9 mouse cellular contexts compared by ENCODE assay signal in genomic region chr3:102012076-102012610, GRCm38 (mm10). TPM values are rescaled to one million over a fixed set of nuclear protein-coding genes. Genes with fewer than 3 reads are reported as not detected.
DNase-seq lines count a peak whose midpoint lies in the region; ATAC-seq and TF ChIP-seq lines count a peak whose summit lies in the region.
"Had no signal": no experiment of that assay in that cellular context is flagged by ENCODE, and none has a peak within 500 bp of the region (broad histone marks: within the 10 kb centered on the region; RNA-seq: fewer than 3 reads in every experiment).

No protein-coding gene starts in this region.

- TF ChIP-seq POLR2A in brain, embryonic 14.5 days (IDR thresholded peaks at IDR 0.05; ENCODE audit: borderline replicate concordance, extremely low read depth, insufficient read depth, insufficient read length, poor library complexity, severe bottlenecking), result no peak

- H3K9ac ChIP-seq in heart, embryonic 13.5 days, result peak overlapping the region; percentile 64
- H3K9ac ChIP-seq in forebrain, embryonic 14.5 days (ENCODE audit: low read length), result peak overlapping the region; percentile 83

- no peak for DNase-seq in heart, adult 11 months
- peak; percentile 55 for DNase-seq in brain, embryonic 14.5 days (ENCODE audit: low read depth)
- DNase-seq in forebrain, embryonic 14.5 days (ENCODE audit: low spot score), result peak; percentile 37
- peak; percentile 72 for DNase-seq in midbrain, embryonic 10.5 days (ENCODE audit: low spot score)
- no peak for DNase-seq in left cerebral cortex, adult 9 months (ENCODE audit: low spot score in 2 of 2)
- DNase-seq in thymus, adult 18-20 months, result no peak
- no peak for DNase-seq in c-Kit-positive CD71-positive TER-119-positive erythroid progenitor cells, embryonic 14.5 days (ENCODE audit: low spot score)

- TF ChIP-seq CTCF in brain, embryonic 14.5 days (IDR thresholded peaks at IDR 0.05; ENCODE audit: borderline replicate concordance, extremely low read depth, insufficient read depth, insufficient read length), result no peak

- 5% methylated on average over 23 of the region's 23 CpGs for WGBS in heart, embryonic 13.5 days
- 4% methylated on average over 23 of the region's 23 CpGs for WGBS in forebrain, embryonic 14.5 days
- WGBS in midbrain, embryonic 10.5 days, result 1% methylated on average over 23 of the region's 23 CpGs

- H3K36me3 ChIP-seq in heart, embryonic 13.5 days, result no peaks in the 10 kb centered on the region
- no peaks in the 10 kb centered on the region for H3K36me3 ChIP-seq in forebrain, embryonic 14.5 days (ENCODE audit: control insufficient read depth, insufficient read depth, low read length)
- no peaks in the 10 kb centered on the region for H3K36me3 ChIP-seq in midbrain, embryonic 10.5 days

- H3K27me3 ChIP-seq in heart, embryonic 13.5 days (replicated peaks), result peaks cover 94% of the 10 kb centered on the region
- peaks cover 26% of the 10 kb centered on the region for H3K27me3 ChIP-seq in forebrain, embryonic 14.5 days (replicated peaks; ENCODE audit: control insufficient read depth, insufficient read depth, low read length)
- H3K27me3 ChIP-seq in midbrain, embryonic 10.5 days (ENCODE audit: low read depth, poor library complexity, severe bottlenecking), result peaks cover 99% of the 10 kb centered on the region

- no peak for ATAC-seq in heart, embryonic 13.5 days (ENCODE audit: extremely low read depth, insufficient number of reproducible peaks, low FRiP score, low TSS enrichment)
- ATAC-seq in forebrain, embryonic 14.5 days, result peak; percentile 40

- H3K4me2 ChIP-seq in heart, embryonic 13.5 days, result peak overlapping the region; percentile 73
- peak overlapping the region; percentile 63 for H3K4me2 ChIP-seq in forebrain, embryonic 14.5 days (ENCODE audit: low read length)

- no peak overlapping the region for H3K27ac ChIP-seq in heart, embryonic 13.5 days (replicated peaks)
- H3K27ac ChIP-seq in forebrain, embryonic 14.5 days (ENCODE audit: low read depth, low read length), result peak overlapping the region; percentile 89
- H3K27ac ChIP-seq in midbrain, embryonic 10.5 days (replicated peaks), result peak overlapping the region; percentile 86

- no peaks in the 10 kb centered on the region for H3K9me3 ChIP-seq in heart, embryonic 13.5 days
- H3K9me3 ChIP-seq in forebrain, embryonic 14.5 days (replicated peaks; ENCODE audit: control insufficient read depth, low read length), result no peaks in the 10 kb centered on the region
- H3K9me3 ChIP-seq in midbrain, embryonic 10.5 days (replicated peaks), result no peaks in the 10 kb centered on the region

- peaks cover 23% of the 10 kb centered on the region for H3K4me1 ChIP-seq in heart, embryonic 13.5 days
- H3K4me1 ChIP-seq in forebrain, embryonic 14.5 days (ENCODE audit: control insufficient read depth, insufficient read depth, low read length), result peaks cover 8% of the 10 kb centered on the region; the same call in 1 of the 2 replicates
- peaks cover 23% of the 10 kb centered on the region for H3K4me1 ChIP-seq in midbrain, embryonic 10.5 days

- H3K4me3 ChIP-seq in heart, embryonic 13.5 days, result peak overlapping the region; percentile 50
- H3K4me3 ChIP-seq in forebrain, embryonic 14.5 days (ENCODE audit: low read depth, low read length), result peak overlapping the region; percentile 41
- H3K4me3 ChIP-seq in midbrain, embryonic 10.5 days, result peak overlapping the region; percentile 57
- H3K4me3 ChIP-seq: erythroblast, embryonic 14.5 days had no signal

RNA-seq across cellular contexts. Expression of gene Nhlh2, which starts 2.3 kb away (rescaled TPM):
- polyA plus RNA-seq in heart, embryonic 13.5 days (2015; fragmentation: Nextera tagmentation; extraction: Ambion mirVana), result not detected in 2 replicates
- polyA plus RNA-seq in brain, embryonic 14.5 days (2012; rRNA removed), result 32.5 and 40.8 TPM in 2 replicates
- 18.4 and 20.5 TPM in 2 replicates for polyA plus RNA-seq in forebrain, embryonic 14.5 days (2014; fragmentation: Nextera tagmentation; extraction: Ambion mirVana)
- polyA plus RNA-seq in midbrain, embryonic 10.5 days (2016; fragmentation: Nextera tagmentation; extraction: Ambion mirVana), result 33.8 and 58.4 TPM in 2 replicates
- polyA plus RNA-seq: erythroblast, embryonic 14.5 days had no signal

Comparison
In these comparisons a context has a peak if more than half of its experiments do, and no peak if none do; other contexts are left out.
1. DNase-seq: peak in brain, embryonic 14.5 days (single experiment), forebrain, embryonic 14.5 days (single experiment) and midbrain, embryonic 10.5 days (single experiment); none in heart, adult 11 months (single experiment), left cerebral cortex, adult 9 months (0 of 2), thymus, adult 18-20 months (0 of 2) and c-Kit-positive CD71-positive TER-119-positive erythroid progenitor cells, embryonic 14.5 days (single experiment).
2. RNA of gene Nhlh2, which starts 2.3 kb away (polyA plus RNA-seq): 32.5 to 40.8 TPM in brain, embryonic 14.5 days, 33.8 to 58.4 TPM in midbrain, embryonic 10.5 days and 18.4 to 20.5 TPM in forebrain, embryonic 14.5 days; not detected in heart, embryonic 13.5 days; every median in the first group is over 10 times any median in the second.
3. Peak in every context shown above with its lines, with median percentiles within 50 percentile points of each other: H3K4me3 ChIP-seq.